Mouse (Mus musculus): ENCODE data around the gene Alpk3.

- TF ChIP-seq CTCF (IDR thresholded peaks at IDR 0.05; ENCODE audit: extremely low read depth, insufficient read depth, low read length): no peak
- no peak for TF ChIP-seq POLR2A (IDR thresholded peaks at IDR 0.05; ENCODE audit: extremely low read depth, insufficient read depth, low read length)
Measured at GRCm38 (mm10) chr7:81075732-81076131, 18.3 kb downstream of the Alpk3 start.

All from cortical plate, adult 2 months (tissue).